Mouse (Mus musculus): ENCODE measurements around the gene Col4a3. TPM values are rescaled to one million over a fixed set of nuclear protein-coding genes. Genes with fewer than 3 reads are reported as not detected.

The Col4a3 gene
- total RNA-seq, 2 experiments from 2014 or later, result 1.3 to 1.8 TPM

DNA sequence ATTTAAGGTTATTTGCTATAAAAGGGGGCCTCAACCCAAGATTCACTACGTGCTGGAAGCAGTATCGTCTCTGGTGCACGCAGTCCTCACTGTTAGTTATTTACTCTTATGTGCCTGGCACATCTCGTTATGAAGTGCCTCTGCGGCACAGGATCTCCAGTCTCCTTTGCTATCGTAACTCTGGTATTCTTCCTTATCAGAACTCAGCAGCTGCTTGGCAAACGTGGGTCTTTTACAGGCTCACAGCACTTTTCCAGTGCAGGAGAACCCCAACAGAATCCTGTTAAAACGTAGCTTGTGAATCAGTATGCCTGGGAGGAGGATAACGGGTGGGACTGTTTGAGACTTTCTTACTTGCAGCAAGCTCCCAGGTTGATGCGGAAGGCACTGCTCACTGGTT lies 61.3 kb downstream of the Col4a3 start:
- no peak for DNase-seq (ENCODE audit: low spot score in 2 of 2)
- intact Hi-C loops (cut with DNase I), result no loop called here

- intact Hi-C loops (cut with DNase I), result no loop called here
- no peak for DNase-seq (ENCODE audit: low spot score in 2 of 2)
Measured at GRCm38 (mm10) chr1:82650868-82651267, 64.1 kb downstream of the Col4a3 start.

DNA sequence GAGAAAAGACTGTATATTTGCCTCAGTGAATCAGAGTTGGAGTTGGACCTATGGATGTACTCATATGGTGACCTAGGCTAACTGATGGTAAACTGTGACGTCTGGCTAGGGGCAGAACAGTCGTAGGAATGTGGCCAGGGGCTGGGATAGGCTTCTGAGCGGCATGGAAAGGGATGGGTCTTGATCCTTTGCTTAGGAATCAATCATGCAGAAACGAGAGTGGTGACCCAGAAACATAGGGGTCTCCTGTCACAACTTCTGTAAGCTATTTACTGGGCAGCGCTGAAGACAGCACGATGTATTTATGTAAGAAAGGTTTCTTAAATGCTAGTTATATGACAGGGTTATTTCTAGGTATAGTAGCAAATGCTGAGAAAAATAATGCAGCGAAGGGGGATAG lies 67.3 kb downstream of the Col4a3 start:
- no peak for DNase-seq (ENCODE audit: low spot score in 2 of 2)
- intact Hi-C loops (cut with DNase I), result no loop called here

- DNase-seq (ENCODE audit: low spot score in 2 of 2), result no peak
- intact Hi-C loops (cut with DNase I), result no loop called here
Measured at GRCm38 (mm10) chr1:82656452-82656851, 69.7 kb downstream of the Col4a3 start.

GRCm38 (mm10) chr1:82662269-82662668 lies 75.5 kb downstream of the Col4a3 start:
- intact Hi-C loops (cut with DNase I), result no loop called here
- no peak for DNase-seq (ENCODE audit: low spot score in 2 of 2)

GRCm38 (mm10) chr1:82663522-82663921 lies 76.8 kb downstream of the Col4a3 start:
- intact Hi-C loops (cut with DNase I), result no loop called here
- no peak for DNase-seq (ENCODE audit: low spot score in 2 of 2)

- intact Hi-C loops (cut with DNase I), result no loop called here
- DNase-seq (ENCODE audit: low spot score in 2 of 2), result no peak
Measured at GRCm38 (mm10) chr1:82686328-82686727, 99.6 kb downstream of the Col4a3 start.

DNA sequence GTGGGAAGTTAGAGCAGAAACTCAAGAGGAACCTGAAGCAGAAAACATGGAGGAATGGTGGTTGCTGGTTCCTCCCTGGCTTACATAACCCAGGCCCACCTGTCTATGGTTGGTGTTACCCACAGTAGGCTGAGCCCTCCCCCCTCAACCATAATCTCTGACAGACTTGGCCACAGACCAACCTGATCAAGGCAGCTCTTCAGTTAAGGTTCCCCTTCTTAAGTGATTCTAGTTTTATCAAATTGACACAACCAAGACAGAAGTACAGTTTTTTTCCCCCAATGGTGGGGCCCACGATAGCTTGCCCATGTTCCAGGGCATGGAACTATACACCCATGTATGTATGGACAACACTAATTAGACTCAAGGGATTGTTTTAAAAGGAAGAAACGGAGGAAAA lies 100.1 kb downstream of the Col4a3 start:
- intact Hi-C loops (cut with DNase I), result no loop called here
- DNase-seq (ENCODE audit: low spot score in 2 of 2), result no peak

- no peak for DNase-seq (ENCODE audit: low spot score in 2 of 2)
- intact Hi-C loops (cut with DNase I), result no loop called here
Measured at GRCm38 (mm10) chr1:82687931-82688330, 101.2 kb downstream of the Col4a3 start.

- intact Hi-C loops (cut with DNase I), result no loop called here
- no peak for DNase-seq (ENCODE audit: low spot score in 2 of 2)
Measured at GRCm38 (mm10) chr1:82695915-82696314, 109.2 kb downstream of the Col4a3 start.

DNA sequence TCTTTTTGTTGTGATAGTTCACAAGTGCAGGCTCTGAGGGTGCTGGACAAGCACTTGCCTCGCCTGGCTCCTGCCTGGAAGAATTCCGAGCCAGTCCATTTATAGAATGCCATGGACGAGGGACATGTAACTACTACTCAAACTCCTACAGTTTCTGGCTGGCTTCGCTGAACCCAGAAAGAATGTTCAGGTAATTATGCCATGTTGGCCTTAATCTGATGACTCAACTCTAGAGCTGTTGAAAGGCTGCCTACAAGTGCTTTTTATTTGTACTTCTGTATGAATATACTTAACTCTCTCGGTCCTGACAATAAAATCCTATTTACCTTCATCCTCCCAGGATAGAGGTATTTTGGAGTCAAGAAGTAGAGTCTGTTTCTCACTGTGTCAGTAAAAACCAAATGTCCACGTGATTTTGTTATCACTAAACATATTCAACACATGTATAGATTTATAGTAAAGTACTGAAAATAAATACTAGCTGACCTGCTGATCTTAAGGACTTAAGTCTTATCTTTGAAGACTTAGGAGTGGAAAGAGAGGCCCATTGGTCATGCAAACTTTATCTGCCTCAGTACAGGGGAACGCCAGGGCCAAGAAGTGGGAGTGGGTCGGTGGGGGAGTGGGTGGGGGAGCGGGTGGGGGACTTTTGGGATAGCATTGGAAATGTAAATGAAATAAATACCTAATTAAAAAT lies 131.2 kb downstream of the Col4a3 start:
- intact Hi-C loops (cut with DNase I), result no loop called here
- DNase-seq (ENCODE audit: low spot score in 2 of 2), result no peak

- DNase-seq (ENCODE audit: low spot score in 2 of 2), result peak; percentile 92 to 93
- intact Hi-C loops (cut with DNase I), result no loop called here
Measured at GRCm38 (mm10) chr1:82724339-82725025, 137.8 kb downstream of the Col4a3 start, which contains the start of gene Mff. Gene Mff, plus strand, starts transcription at chr1:82724890.

DNA sequence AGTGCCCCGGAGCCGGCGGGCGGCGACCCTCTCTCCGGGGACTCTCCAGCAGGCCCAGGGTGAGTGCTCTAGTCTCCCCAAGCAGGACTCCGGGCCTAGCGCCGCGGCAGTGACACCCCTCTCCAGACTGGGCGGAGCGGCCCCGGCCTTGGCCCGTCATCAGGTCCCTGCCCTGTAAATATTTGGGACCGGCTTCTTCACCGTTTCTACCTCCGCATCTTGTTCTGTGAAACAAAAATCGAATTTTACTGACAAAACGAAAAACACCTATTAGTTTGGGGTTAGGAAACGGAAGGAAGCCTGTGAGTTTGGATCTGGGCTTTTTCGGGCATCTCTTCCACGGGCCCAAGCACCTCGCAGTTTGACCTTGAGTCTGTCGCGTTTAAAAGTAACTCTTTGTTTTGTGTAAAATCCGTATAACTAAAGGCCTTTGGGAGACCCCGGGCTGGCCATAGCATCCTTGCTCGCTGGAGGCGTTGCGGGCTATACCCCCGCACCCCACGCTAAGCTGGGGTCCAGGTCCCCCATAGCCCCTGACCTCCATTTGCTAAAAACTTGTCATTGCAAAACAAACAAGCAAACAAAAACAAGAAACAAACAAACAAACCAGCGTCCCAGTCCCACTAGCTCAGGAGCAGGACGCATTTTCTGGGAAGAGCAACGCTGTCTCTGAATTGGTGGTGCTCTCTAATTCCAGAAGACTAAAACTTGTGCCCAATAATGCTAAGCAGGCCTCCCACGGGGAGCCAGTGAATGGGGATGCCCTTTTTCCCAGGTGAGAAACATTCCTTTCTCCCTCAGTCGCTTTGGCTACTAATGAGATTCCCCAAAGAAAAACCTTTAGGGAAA lies 138.5 kb downstream of the Col4a3 start:
- intact Hi-C loops (cut with DNase I), result no loop called here

DNA sequence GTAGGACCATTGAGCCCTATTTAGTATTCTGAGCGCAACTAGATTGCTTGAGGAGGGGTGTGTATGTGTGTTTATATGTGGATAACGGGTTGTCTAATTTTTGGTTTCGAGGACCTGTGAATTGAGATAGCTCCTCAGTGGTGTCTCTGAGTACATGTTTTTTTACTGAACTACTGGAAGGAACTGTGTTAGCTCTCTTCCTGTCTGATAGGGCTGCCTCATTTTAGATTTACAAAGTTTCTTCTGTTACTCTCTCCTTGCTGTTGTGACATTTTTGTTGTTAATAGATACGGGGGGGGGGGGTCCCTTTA lies 139.1 kb downstream of the Col4a3 start:
- intact Hi-C loops (cut with DNase I), result no loop called here
- no peak for DNase-seq (ENCODE audit: low spot score in 2 of 2)

More for the DNA sequence above, 138.5 kb downstream of the Col4a3 start:
- DNase-seq (ENCODE audit: low spot score in 2 of 2), result no peak

DNA sequence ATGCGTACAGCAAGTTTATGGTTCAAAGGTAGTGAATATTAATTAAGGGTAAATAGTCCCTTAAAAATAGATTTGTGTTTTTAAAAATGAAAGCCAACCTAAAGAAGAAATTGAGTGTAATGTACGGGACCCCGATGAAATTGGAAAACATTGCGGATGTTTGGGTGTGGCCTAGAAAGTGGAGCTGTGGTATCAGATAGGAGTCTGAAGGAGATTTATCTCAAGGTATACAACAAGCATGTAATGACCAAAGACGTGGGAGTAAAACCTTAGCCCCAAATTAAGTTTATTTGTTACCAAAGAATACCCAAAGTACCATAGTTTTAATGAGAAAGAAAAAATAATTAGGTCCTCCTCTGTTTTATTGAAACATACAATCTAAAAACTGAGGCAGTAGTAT lies 139.8 kb downstream of the Col4a3 start:
- no peak for DNase-seq (ENCODE audit: low spot score in 2 of 2)
- intact Hi-C loops (cut with DNase I), result no loop called here

DNA sequence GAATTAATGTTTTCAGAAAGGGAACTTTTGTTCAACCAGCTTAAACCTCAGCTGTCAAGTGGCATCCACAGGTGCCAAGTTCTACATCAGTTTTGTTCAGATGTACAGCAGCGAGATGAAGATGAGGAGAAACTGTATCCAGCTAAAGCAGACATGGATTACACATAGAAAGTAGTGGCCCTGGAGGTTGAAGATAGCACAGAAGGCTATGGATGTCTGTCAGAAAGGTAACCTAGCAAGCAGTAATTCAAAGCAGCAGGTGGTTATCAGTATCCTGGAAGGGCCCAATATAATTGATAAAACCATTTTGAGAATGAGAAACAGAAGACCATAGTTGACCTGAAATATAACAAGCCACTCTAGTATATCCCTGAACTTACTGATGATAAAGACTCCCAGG lies 146.6 kb downstream of the Col4a3 start:
- DNase-seq (ENCODE audit: low spot score in 2 of 2), result no peak
- intact Hi-C loops (cut with DNase I), result no loop called here

DNA sequence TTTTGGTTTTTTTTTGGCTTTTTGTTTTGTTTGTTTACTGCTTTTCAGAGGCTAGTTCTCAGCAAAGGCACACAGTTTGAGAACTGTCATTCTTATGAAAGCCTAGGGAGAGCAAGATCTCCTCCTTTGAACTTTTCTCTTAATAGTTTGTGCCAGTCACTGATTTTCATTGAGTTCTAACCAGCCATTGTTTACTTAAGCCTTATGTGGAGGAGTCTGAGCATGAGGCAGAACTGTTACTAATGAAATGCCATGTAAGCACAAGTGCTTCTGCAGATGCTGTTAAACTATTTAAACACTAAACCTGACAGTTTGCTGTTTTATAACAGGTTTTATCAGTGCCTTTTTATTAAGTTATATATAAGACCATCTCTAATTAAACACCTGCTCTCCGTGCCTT lies 151.3 kb downstream of the Col4a3 start:
- intact Hi-C loops (cut with DNase I), result no loop called here
- no peak for DNase-seq (ENCODE audit: low spot score in 2 of 2)

DNA sequence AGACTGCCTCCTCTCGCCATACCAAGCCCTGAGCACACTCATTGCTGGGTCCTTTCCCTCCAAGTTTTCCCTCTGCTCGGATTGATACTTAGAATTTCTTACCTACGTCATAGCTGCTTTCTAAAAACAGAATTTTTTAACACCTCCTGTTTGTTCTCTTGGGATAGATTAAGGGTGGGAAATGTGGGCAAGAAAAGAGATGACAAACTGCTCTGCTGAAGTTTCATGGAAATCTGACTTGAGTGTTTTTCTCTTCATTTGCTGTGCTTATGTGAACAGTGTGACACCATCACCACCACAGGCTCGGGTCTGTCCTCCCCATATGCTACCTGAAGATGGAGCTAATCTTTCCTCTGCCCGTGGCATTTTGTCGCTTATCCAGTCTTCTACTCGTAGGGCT lies 154.8 kb downstream of the Col4a3 start:
- intact Hi-C loops (cut with DNase I), result no loop called here
- DNase-seq (ENCODE audit: low spot score in 2 of 2), result peak in 1 of 2 experiments; percentile 49

DNA sequence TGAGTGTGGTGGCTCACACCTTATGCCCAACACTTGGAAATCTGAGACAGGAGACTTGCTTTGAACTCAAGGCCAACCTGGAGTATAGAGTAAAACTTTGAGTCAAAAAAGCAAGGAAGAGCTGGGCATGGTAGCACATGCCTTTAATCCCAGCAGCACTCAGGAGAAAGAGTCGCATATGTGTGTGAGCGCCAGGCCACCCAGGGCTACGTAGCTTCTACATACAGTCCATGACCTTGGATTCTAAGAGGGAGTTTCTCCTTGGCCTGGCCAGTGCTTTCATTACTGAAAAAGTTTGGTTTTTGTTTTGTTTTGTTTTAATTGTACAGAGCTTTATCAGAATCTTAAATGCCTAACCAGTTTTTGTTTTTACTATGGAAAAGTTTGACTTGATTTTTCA lies 157.2 kb downstream of the Col4a3 start:
- intact Hi-C loops (cut with DNase I), result no loop called here
- DNase-seq (ENCODE audit: low spot score in 2 of 2), result no peak

GRCm38 (mm10) chr1:82746408-82746807 lies 159.7 kb downstream of the Col4a3 start:
- no peak for DNase-seq (ENCODE audit: low spot score in 2 of 2)
- intact Hi-C loops (cut with DNase I), result no loop called here
